Mouse (Mus musculus) spleen, postnatal 4 days (tissue): Measurements from ENCODE around the gene Anks1b.

Experiments used
- DNase-seq, 2 experiments: peaks; one replicate each; pipeline ENCODE4 v3.0.0; 2022; ENCODE audit warnings: low spot score in 2 of 2

Anks1b gene

DNA sequence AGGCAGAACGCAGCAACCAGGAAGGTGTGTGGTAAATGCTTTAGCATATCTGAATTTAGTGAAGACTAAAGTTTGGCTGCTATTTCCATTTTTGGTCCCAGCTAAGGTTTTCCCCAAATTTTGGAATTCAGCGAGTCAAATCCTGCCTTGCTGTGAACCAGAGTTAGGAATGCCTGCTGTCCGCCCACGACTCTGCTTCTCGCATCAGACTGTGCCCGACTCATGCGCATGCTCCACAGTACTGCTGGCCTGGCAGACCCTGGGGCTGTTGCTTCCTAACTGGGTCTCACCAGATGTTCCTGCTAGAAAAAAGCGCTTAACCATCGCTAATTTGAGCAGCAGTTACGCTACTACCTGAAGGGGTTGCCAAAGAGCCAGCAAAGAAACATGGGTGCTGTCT, 801.1 kb downstream of the Anks1b start:
- no peak for DNase-seq

DNA sequence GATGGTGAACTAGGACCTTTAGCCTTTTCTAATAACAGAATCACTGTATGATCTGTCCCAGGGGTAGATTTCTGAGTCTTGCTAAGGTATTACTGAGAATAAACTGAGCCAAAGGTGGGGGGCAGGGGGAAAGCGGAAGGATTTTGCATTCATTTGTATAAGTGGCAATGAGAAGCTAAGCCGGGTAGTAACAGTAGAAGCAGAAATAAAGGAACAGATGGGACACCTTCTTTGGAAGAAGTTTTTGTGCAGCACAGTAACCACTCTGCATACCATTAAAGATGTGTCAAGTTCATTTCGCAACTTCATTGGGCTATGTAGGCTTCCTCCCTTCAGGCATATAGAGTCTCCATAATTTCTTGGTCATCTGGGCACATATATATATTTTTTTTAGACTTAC, 804.1 kb downstream of the Anks1b start:
- no peak for DNase-seq

DNA sequence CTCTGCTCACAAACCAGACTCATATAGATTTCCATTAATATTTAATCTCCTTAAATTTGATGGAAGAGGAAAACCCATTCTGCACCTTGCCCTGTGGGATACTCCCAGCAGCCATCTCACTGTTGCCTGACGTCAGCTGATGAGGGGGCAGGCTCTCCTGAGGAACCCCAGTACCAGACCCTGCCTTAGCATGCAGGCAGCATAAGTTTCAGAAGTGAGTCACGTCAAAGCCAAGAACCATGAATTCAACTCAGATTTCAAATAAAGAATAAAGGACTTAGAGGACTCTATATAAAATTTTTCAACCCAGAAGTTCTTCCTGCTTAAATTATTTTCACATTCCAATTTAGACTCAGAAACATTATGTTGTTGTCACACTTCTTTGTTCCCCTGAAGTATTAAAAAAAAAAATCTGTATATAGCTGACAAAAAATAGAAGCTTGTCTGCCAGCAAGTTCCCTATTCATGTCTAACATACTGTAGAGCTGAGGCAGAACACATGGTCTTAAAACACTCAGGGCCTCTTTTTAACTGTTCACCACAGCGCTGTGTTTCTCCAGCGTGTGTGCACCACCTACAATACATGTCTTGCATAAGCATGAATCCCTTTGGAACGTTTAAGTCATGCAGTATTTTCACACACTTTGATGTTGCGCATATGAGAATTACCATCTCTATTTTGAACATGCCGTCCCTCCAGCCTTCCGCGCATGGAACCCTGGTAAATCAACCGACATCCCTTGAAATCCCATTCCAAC, 806.6 kb downstream of the Anks1b start:
- no peak for DNase-seq

DNA sequence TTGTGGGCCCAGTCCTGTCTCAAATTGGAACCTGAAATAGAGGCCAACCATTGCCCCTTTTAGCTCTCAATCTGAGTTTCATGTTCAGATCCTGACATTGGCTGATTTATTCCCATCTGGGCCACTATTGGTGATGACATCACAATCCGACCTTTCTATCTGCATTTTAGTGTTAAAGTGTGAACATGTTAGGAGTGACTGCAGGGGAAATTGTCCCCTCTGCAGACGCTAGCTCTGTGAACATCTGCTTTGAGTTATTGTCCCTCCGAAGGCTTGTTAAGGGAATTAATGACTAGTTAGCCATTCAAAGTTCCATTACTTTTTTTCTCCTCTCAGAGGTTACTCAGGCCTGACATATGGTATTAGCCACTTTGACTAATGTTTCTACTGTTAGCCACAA, 810.5 kb downstream of the Anks1b start:
- DNase-seq, result no peak

- no peak for DNase-seq
Observed at GRCm38 (mm10) chr10:90685367-90685766, 812.1 kb downstream of the Anks1b start.

DNA sequence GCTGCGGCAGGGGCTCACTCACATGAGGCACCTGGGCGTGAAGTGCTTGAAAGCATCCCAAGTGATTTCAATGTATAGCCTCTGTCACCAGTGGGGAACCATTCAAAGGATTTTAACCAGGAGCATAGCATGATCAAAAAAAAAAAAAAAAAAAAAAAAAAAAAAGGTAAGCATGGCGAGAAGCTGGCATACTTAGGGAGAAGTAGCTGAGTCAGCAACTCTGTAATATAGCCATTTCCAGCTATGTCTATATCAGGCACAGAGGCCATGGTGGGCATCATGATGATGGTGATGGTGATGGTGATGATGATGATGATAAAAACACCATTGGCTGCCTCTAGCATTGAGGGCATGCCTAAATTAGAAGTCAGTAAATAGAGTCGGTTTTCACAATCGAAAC, 814.8 kb downstream of the Anks1b start:
- DNase-seq, result no peak

GRCm38 (mm10) chr10:90688696-90689252, 815.5 kb downstream of the Anks1b start:
- no peak for DNase-seq

DNA sequence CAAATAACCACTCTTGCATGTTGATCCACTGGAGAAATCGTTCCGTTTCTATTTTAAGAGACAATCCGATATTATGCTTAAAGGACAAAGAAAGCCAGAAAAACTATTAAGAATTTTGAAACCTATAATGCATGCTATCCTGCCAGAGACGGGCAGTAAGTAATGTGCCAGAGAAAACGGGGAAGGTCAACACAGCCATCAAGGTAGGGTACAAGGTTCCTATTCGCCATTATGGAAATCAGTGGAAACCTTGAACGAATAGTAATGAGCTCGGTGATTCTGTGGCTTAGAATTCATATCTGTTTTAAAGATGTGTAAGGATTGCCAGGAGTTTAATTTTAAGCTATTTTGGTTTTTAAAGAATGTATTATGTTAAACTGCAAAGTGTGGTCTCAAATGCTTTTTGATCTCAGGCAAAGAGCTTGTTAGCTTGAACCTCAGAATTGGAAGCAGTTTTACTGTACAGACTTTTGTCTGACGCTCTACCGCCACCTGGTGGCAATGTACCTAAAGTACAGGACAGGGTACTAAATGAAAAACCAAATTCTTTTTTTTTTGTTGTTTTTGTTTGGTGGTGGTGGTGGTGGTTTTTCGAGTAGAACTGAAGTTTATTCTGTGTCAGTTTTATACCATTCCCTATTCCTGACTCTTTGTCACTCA, 816.7 kb downstream of the Anks1b start:
- DNase-seq, result peak in 1 of 2 experiments; percentile 78

DNA sequence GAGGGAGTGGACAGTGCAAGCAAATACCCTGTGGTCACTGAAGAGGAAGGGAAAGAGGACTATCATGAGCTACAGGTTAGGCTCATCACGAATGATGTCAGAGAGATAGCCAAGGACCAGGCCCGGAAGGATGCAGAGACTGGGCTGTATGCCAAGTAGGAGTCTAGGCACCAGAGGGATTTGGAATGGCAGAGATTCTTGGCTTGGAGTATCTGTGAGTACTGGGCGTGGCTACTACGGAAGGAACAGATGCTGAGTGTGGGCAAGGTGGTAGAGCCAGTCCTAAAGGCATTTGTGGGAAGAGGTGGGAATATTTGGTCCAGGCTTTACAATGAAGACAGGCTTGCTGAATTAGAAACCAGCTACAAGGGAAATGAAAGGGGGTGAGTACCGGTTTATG, 823.4 kb downstream of the Anks1b start:
- DNase-seq, result no peak

GRCm38 (mm10) chr10:90697413-90697812, 824.1 kb downstream of the Anks1b start:
- DNase-seq, result no peak

- no peak for DNase-seq
Observed at GRCm38 (mm10) chr10:90699211-90699610, 825.9 kb downstream of the Anks1b start.

- no peak for DNase-seq
Observed at GRCm38 (mm10) chr10:90704602-90705001, 831.3 kb downstream of the Anks1b start.

DNA sequence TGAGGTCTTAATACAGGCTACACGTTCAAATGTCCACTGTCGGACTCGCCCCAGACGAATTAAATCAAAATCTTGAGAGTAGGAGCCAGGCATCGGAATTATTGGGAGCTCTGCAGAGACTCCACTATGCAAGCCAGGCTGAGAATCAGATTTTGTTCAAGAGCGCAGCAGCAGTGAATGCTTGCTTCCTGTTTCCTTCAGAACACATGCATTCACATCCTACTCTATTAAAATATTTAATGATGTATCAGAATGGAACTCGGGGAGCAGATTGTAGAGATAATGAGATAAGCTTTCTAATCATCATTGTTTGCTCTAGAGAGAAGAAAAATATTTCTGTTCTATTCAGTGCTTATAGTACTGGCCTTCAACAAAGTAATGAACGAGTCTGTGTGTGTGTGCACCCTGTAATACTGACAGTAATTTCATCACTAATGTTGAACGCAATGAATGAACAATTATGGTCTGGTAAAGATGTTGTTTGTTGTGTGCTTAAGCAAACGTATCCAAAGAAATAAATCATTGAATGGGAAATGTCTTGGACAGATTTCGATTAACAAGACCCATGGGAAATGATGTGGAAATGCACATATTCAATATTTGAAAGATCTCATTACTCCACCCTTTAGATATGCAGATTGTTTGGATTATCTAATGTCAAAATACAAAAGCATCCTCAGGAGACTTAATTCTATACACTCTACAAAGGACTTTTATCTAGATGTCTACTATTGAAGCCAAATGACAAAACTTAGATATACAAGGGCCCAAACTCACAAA, 835.7 kb downstream of the Anks1b start:
- DNase-seq, result no peak

DNA sequence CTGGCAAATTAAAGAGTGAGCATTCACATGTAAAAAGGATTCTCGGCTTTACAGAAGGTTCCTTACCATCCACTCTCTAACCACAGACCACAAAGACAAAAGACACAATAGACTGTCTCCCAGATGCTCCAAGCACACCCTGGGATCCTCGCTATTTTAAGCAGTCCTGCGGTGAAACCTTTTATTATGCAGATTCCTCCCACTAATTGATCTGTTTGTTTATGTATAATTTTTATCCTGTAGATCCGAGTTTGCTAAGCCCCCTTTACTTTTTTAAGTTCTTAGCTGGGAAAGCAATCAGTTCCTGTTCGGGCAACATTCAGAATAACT, 836.3 kb downstream of the Anks1b start:
- DNase-seq, result no peak

- DNase-seq, result no peak
Observed at GRCm38 (mm10) chr10:90717961-90718360, 844.7 kb downstream of the Anks1b start.

GRCm38 (mm10) chr10:90718684-90719083, 845.4 kb downstream of the Anks1b start:
- no peak for DNase-seq

DNA sequence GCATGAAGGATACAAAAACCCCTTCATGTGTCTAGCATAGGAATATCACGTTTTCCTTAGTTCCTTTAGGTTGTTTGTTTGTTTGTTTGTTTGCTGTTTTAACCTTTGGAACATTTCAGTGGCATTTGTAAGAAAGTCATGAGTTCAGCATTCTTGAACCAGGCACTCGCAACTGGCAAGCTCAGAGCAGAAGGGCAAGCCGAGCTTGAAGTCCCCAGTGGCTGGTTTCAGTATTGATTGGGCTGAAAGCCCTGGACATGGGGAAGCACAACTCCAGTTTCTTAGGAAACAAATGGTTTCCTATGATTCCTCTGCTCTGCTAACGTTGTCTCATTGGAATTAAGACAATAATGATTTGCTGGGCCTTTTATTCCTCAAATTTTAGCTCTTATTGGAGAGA, 846.7 kb downstream of the Anks1b start:
- no peak for DNase-seq

- DNase-seq, result no peak
Observed at GRCm38 (mm10) chr10:90723071-90723494, 849.8 kb downstream of the Anks1b start.

DNA sequence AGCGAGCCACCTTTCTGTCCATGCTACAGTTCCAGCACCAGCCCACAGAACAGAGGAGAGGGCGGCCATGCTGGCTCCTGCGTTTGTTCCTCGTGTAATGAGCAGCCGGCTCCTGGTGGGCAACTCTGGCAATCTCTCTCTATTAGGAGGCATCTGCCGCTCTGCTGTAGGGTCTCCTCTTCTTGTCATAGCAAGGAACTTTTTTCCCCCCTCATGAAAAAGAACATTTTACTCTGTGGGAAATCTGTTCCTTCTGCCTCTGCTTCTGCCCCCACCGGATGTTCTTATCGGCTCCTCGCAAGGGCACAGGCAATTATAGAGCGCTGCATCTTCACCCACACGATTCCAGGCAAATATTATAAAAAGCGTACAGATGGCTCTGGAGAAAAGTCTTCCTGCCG, 850.6 kb downstream of the Anks1b start:
- no peak for DNase-seq

- no peak for DNase-seq
Observed at GRCm38 (mm10) chr10:90724931-90725330, 851.6 kb downstream of the Anks1b start.

DNA sequence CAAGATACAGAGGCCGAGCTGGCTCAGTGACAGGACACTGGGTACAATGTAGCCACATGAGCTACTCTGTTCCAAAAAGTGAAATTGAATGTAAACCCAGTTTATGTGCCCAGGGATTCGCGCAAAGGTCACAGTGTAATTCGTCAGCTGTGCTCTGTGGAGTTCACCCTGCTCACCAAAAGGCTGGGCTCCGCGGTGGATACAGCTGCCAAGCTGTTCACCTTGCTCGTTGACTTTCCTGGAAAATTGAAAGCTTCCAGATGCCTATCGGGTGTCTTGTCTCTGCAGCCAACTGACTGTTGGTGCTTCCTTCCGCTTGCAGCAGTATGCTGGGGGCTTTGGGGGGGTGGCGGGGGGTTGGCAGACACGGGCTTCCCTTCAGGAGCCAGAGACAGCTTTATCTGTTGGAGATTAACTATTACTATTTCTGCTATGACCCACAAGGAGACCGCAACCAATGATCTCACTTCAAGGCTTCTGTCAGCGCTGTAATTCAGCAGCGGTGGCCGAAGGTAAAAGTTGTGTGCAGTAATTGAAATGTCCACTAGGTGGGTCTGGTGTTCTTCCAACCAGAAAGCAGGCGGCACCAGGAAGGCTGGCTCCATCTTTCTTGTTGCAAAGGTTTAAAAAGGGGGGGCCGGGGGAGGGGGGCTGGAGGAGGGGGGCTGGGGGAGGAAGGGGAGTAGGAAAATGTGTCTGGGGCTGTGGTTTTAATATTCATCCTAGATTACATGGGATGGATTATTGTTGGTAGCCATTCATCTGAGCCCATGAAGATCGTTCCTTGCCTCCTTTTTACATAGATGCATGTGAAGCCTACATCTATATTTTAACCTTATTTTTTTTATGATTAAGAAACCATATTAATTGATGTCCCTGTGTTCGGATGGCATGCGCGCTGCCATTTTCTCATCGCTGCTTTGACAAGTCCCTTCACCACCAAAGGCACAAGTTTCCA, 855.4 kb downstream of the Anks1b start:
- DNase-seq, result peak; percentile 23 to 65
